Mouse (Mus musculus) CH12F3 (cell line): ENCODE results near the gene Pfkfb3.
"Not testable (repeated sequence)": the region's sequence is repeated elsewhere in the genome, so short reads cannot be mapped to it uniquely, and the experiment has no call there.

Source experiments
- in situ Hi-C: fragments of 300-500 bp; cut with MboI; formaldehyde crosslinking; loops from 2 replicates; pipeline ENCODE4 v1.14.3; 2020; ENCODE audit warnings: low sequenced_read_pairs

The Pfkfb3 gene

GRCm38 (mm10) chr2:11552297-11552821 lies 1.5 kb downstream of the Pfkfb3 start:
- in situ Hi-C loops: no loop called here

DNA sequence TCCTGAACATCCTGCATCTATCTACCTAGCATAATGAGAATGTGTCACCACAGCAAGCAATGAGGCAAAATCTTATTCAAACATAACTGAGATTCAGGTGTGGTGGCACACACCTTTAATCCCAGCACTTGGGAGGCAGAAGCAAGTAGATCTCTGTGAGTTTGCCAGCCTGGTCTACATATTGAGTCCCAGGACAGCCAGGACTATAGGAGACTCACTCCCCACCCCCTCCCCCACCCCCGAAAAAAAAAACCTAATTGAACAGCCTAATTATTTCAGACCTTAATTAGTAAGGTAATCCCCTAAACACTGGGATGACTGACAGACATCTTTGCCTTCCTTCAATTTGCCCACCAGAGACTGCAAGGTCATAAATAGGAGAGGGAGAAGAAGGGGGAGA lies 2.2 kb downstream of the Pfkfb3 start:
- in situ Hi-C loops: no loop called here

DNA sequence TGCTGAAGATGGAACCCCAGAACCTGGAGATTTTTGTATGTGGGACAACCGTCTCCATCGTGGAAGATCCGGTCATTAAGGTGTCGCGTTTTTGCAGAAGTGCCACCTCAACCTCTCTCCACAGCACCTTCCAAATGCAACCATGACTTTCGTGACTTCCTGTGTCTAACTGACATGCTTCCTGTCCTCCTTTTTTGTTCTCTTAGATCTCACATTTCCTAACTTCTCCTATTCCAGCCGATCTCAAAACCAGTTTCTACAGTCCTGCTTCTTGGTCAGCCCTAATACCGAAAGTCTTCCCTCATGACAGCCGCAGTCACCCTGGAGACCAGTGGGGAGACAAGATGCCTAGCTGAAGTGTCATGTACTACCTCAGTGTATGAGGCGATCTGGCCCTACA lies 5.4 kb downstream of the Pfkfb3 start:
- in situ Hi-C loops: no loop called here

- in situ Hi-C loops: no loop called here
These were observed 6.3 kb downstream of the Pfkfb3 start for GRCm38 (mm10) chr2:11547609-11548008.

GRCm38 (mm10) chr2:11546091-11546490 lies 7.8 kb downstream of the Pfkfb3 start:
- in situ Hi-C loops: no loop called here

DNA sequence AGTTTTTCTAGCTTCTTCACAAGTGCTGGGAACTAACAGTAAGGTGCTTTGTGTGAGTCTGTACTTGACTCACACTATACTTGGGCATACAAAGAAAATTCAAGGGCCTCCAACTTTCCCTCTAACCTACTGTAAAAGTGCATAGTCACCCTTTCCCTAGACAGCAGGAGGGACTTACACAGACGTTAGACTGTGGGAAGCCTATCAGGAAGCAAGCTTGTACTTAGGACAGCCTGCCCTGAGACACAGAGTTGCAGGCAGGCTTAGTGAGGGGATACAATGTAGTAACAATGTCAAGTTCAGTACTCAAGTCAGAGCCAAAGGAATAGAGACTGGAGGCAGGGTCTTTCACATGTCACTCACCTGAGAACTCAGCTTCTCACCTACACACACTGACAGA lies 8.5 kb downstream of the Pfkfb3 start:
- in situ Hi-C loops: no loop called here

- in situ Hi-C loops: no loop called here
These were observed 9.5 kb downstream of the Pfkfb3 start for GRCm38 (mm10) chr2:11544342-11544741.

- in situ Hi-C loops: no loop called here
These were observed 10.7 kb downstream of the Pfkfb3 start for GRCm38 (mm10) chr2:11543158-11543557.

DNA sequence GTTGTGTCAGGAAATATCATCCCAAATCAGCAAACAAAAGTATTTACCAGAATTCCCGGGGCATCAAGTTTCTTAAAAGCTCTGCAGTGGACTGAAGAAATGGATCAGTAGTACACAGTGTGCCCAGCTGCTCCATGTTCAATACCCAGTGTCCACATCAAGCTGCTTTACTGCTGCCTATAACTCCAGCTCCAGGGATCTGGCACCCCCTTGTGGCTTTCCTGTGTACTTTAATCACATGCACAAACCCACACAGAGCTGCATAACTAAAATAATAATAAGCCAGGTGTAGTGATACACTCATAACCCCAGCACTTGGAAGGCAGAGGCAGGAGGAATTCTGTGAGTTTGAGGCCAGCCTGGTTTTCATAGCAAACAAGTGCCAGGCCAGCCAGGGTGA lies 11.2 kb downstream of the Pfkfb3 start:
- in situ Hi-C loops: no loop called here

DNA sequence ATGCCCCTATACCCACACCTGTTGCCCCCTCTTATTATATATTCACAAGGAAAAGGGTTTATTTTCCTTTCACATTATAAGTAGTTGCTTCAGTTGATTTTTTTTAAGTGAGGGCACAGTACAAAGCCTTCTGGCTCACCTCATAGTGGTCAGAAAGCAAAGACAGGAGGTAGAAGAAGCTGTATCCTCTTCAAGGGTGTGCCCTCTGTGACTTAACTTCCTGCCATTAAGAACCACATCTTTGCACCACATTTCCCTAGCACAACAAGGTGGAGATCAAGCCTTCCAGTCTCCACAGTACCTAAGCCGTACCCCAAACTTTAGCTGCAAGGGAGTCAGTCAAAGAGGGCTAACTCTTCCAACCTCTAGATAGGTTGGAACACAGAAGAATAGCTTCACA lies 11.8 kb downstream of the Pfkfb3 start:
- in situ Hi-C loops: no loop called here

DNA sequence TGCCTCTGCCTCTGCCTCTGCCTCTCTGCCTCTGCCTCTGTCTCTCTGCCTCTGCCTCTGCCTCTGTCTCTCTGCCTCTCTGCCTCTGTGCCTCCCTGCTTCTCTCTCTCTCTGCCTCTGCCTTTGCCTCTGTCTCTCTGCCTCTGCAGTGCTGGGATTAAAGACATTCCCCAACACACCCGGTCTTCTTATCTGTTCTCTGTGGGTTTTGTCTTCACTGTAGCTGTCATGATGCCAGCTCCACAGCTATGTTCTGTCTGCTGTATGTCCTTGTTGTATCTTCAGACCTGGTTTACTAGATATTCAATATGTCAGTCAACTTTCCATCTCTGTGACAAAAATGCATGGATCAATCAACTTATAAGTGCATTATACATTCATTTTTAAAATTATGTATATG lies 12.3 kb downstream of the Pfkfb3 start:
- in situ Hi-C loops: not testable (repeated sequence)

DNA sequence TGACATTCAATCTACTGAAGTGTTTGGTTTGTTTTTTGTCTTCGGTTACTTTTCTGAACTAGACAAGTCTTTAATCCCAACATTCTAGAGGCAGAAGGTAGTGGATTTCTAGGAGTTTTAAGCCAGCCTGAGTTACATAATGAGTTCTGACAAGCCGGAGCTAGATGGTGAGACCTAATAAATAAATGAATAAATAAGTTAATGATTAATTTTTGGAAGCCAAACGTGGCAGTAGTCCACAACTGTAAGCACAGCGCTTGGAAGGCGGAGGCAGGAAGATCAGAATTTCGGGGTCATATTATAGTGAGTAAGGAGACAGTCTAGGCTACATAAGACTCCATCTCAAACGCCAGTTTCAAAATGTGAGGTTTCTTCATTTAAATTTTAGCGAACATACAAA lies 17.9 kb downstream of the Pfkfb3 start:
- in situ Hi-C loops: no loop called here

DNA sequence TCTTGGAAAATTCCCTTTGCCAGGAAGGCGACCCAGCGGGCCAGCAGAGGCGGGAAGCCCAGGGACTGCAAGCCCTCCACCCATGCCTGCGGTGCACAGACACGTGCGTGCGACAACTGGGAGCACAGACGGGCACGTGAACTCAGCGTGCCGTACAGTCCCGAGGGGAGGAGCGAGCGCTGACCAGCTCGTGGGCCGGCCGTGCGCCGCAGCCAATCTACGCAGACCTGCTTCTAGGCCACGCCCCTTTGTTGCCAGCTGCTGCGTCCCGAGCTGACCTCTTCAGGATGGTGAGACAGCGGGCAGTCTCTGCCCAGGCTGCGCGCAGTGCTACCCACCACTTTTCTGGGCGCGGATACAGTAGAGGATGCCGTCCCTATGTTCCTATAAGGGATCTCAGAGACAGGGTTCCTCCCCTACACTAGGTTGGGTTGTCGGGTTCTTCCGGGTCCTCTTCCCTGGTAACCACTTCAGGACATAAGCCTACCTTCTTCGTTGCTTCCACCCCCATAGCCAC lies 18.4 kb downstream of the Pfkfb3 start:
- in situ Hi-C loops: no loop called here

- in situ Hi-C loops: no loop called here
These were observed 19.1 kb downstream of the Pfkfb3 start for GRCm38 (mm10) chr2:11534826-11535225.

DNA sequence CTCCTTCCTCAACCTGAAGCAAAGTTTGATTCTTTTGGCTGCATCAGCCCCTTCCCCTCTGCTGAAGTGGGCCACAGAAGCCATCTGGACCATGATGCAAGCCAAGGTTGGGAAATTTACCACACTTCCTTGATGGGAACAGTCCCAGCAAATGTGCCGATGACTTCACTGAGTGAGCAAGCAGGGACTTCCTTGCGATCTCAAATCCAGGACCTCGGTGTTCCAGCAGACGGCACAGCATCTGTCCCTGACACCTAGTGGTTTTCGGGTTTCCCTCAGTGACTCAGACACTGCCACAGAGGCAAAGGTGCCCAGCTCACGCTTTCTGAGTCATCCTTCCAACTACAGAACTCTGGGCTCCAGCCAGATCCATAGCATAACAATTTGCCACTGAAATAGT lies 23.8 kb downstream of the Pfkfb3 start:
- in situ Hi-C loops: no loop called here

DNA sequence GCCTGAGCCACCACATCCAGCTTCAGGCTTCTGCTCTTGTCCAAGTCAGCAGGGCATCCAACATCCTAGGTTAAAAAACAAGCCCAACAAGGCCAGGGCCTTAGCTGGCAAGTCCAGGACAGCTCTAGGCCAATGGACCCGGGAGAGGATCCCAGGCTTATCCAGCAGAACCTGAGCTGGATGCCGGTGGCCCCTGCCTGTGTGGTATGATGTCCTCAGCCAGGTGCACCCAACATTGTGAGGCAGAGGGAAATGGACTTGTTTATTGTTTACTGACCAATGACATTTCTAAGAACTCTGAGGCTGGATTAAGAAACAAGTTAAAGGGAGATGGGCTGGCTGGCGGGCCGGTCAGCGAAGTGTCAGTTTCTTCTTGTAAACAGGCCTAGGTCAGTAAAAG lies 27.8 kb downstream of the Pfkfb3 start:
- in situ Hi-C loops: no loop called here

- in situ Hi-C loops: loop anchor here (25.0 kb wide), 1 partner anchor 412 kb away; no protein-coding TSS in a partner anchor
These were observed 29.1 kb downstream of the Pfkfb3 start for GRCm38 (mm10) chr2:11524736-11525135.

DNA sequence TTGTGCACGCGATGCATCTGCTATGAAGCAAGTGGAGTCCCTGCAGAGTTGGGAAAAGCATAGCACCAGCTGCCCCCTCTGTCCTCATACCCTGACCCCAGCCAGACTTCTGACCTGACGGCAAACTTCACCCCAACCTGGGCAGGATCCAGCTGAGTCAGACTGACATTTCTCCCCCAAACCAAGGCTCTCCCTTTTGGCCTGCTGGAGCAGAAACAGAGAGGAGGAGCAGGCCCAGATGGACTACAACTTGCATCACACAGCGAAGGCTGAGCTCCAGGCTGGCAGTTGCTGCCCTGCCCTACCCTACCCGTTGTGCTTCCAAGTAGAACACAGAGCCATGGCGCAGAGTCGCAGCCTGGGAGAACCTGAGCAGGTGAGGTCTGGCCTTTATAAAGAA lies 32.1 kb downstream of the Pfkfb3 start:
- in situ Hi-C loops: loop anchor here (25.0 kb wide), 1 partner anchor 409 kb away; no protein-coding TSS in a partner anchor

DNA sequence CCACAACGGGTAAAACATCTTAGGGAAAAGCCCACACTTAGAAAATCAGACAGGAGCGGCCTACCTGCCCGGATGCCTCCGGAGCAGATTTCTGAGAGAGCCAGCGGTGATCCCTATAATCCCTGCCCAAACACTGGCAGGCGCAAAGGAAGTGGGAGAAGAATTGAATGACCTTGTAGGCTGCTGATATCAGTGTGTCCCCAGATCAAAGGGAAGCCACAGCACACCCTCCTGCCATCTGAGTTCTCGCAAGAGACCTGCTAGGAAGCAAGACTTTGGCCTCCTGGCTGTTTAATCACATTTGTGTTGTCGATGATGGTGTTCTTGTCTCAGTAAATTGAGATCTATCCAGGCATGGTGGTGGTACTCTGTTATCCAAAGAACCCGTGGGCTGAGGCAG lies 33.1 kb downstream of the Pfkfb3 start:
- in situ Hi-C loops: loop anchor here (25.0 kb wide), 1 partner anchor 408 kb away; no protein-coding TSS in a partner anchor

DNA sequence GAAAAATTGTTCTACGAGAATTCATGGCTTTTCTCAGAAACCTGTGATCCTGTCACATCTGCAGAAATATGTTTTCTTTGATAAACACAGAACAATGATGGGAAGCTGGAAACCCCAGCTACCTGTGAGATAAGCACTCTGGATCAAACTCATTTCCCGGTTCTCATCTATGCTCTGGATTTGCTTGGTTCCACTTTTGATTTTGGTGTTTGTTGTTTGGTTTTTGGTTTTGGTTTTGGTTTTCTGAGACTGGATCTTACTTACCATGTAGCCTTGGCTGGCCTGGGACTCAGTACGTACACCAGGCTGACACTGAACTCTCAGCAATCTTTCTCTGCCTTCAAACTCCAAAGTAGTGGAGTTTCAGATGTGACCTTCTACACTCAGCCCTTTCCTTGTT lies 38.0 kb downstream of the Pfkfb3 start:
- in situ Hi-C loops: loop anchor here (25.0 kb wide), 1 partner anchor 404 kb away; no protein-coding TSS in a partner anchor

DNA sequence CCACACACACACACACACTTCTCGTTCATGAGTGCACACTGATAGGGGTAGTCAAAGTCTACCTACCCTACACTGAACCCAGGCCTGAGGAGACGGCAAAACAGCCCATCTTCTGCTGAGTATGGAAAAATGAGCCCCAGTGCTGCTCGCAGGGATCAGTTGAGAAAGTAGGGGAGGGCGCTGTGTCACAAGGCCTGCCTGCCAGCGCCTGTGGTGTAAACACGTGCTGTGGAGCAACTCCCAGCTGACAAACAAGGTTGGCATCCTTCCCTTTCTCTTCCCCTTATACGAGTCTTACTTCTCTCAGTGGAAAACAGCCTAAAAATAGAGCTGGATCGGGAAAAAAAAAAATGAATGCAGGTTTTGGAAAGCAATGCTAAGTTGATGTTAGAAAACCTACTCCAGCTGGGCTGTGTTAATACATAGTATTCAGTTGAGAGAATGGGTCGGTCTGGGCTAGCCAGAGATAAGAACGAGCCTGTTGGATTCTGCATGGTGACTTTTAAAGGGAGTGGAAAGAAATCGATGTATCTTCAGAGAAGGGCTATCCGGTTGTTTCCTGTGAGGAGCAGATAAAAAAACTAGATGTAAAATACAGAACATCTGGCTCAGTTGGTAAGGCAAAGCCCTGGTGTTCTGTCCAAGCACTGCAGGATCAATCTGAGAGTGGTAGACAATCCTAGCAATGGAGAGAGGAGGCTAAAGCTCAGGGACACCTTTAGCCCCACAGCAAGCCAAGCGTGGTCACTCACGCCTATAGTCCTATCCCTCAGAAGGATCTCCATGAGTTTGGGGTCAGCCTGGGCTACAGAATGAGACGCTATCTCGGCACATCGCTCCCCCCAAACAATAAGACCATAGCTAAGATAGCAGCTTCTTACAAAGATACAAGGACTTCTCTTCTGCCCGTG lies 40.6 kb downstream of the Pfkfb3 start:
- in situ Hi-C loops: loop anchor here (25.0 kb wide), 1 partner anchor 401 kb away; no protein-coding TSS in a partner anchor

GRCm38 (mm10) chr2:11512127-11512526 lies 41.8 kb downstream of the Pfkfb3 start:
- in situ Hi-C loops: loop anchor here (25.0 kb wide), 1 partner anchor 400 kb away; no protein-coding TSS in a partner anchor
